Mouse (Mus musculus): ENCODE results near the gene Insig1. TPM values are rescaled to one million over a fixed set of nuclear protein-coding genes. Genes with fewer than 3 reads are reported as not detected.

Gene Insig1
- total RNA-seq, 1 experiment from 2014 or later, result 26.2 TPM

DNA sequence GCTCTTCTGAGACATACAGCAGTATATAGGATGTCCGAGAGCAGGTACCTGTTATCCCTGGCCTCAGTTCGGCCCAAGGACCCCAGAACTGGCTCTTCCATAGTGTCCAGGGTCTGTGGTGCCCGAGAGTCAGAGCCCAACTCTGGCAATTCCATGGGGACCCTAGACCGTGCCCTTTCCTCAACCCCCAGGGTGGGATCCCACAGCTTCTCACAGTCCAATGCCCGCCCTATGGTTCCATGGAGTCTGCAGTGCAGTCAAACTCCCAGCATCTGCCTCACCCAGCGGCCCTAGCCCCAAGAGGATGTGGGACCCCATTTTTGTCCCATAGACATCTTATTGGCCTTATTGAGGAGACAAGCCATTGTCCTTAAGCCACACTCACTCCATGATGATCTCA lies 36.8 kb downstream of the Insig1 start:
- no peak for ATAC-seq (ENCODE audit: extremely low read depth, insufficient number of reproducible peaks, low FRiP score, poor library complexity, severe bottlenecking)

DNA sequence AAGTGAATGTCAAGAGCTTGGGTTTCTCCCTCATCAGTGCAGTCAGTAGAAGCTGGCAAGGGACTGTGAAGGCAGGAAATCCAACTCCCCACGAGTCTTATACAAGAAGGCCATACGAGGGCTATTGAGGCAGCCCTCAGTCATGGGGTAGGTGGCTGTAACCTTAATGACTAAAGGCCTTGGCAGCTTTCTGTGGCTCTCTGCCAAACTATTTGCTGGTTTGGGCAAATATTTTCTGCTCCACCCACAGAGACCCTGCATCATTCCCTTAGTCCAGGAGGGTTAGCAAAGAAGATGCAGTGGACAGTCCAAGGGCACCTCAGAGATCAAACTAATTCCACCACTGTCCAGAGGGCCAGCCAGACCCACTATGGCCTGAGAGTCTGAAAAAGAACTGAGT lies 39.7 kb downstream of the Insig1 start:
- no peak for ATAC-seq (ENCODE audit: extremely low read depth, insufficient number of reproducible peaks, low FRiP score, poor library complexity, severe bottlenecking)

GRCm38 (mm10) chr5:28117251-28117880 lies 46.2 kb downstream of the Insig1 start:
- no peak for ATAC-seq (ENCODE audit: extremely low read depth, insufficient number of reproducible peaks, low FRiP score, poor library complexity, severe bottlenecking)

GRCm38 (mm10) chr5:28117882-28118530 lies 46.8 kb downstream of the Insig1 start:
- no peak for ATAC-seq (ENCODE audit: extremely low read depth, insufficient number of reproducible peaks, low FRiP score, poor library complexity, severe bottlenecking)

DNA sequence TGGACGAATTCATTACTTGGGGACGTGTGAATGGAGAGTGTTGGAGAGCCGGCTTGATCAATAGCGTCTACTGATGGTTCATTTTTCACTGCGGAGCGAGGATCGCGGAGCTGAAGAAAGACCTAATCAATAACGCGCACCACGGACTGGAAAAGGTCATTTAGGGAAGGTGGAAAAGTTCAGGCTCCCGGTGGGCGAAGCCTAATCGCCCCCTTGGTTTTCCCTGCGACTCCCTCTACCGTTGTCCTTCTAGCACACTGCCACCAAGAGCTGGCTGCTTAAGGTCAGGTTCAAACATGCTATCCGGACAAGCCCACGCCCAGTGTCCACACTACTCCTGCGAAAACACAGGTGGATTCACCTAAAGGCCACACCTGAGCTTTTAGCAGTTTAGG lies 47.4 kb downstream of the Insig1 start:
- no peak for ATAC-seq (ENCODE audit: extremely low read depth, insufficient number of reproducible peaks, low FRiP score, poor library complexity, severe bottlenecking)

DNA sequence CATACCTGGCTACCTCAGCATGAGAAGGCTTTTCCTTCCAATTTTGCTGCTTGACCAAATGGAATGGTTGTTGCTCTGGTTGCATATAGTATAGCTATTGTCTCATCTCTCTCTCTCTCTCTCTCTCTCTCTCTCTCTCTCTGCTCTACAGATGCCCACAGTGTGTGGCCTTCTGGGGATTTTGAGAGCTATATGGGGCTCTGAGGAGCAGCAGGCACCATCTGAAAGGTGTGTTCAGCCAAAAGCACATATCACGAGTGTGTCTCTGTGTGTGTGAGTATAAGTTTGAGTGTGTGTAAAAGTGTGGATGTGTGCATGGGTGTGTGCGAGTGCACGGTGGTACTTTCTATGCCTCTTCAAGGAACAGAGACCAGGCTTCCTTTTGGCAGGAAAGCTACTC lies 48.4 kb downstream of the Insig1 start:
- no peak for ATAC-seq (ENCODE audit: extremely low read depth, insufficient number of reproducible peaks, low FRiP score, poor library complexity, severe bottlenecking)

DNA sequence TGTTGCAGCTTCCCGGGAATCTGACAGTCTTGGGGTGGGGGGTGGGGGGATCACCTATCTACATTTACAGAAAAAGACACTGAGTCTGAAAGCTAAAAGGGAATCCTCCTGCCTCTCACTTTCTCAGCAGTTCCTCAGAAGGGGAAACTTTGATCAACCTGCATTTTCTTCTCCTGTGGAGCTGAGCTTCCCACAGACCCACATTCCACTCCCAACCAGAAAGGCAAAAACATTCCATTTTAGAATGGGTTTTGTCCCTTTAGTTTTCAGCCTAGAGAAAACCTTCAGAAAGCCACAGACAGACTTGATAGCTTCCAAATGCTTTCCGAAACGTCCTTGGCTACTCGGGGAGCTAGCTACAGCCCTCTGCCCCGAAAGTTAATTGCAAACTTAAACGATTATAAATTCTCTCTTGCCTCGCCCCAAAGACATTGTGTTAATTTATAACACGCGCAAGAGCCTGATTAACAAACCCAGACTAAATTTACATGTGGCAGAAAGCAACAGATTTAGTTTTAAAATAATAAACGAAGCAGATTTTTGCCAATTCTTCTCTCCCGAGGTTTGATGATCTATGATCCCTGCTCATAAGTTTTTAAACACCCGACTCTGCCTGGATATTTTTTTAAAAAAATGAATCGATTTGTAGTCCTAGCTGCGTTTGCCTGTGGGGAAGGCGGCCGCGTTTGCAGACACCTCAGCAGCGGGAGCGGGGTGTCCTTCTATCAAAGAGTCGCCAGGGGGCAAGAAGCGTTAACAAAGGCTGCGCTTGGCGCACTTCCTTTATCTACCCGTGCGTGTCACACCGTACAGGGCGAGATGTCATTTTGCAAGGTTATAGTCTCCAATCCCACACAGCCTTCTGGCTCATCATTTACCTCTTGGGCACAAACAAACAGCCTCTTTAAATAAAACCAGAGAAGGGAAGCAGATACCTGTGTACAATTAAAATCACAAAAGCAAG lies 51.6 kb downstream of the Insig1 start:
- peak; percentile 69; the same call in 1 of the 2 replicates for ATAC-seq (ENCODE audit: extremely low read depth, insufficient number of reproducible peaks, low FRiP score, poor library complexity, severe bottlenecking)

GRCm38 (mm10) chr5:28123455-28123825 lies 52.3 kb downstream of the Insig1 start:
- no peak for ATAC-seq (ENCODE audit: extremely low read depth, insufficient number of reproducible peaks, low FRiP score, poor library complexity, severe bottlenecking)

- ATAC-seq (ENCODE audit: extremely low read depth, insufficient number of reproducible peaks, low FRiP score, poor library complexity, severe bottlenecking), result no peak
Observed at GRCm38 (mm10) chr5:28124321-28125230, 53.4 kb downstream of the Insig1 start.

Other genes with a start within 250 kb of the Insig1 start
- gene Htr5a, start 229.2 kb upstream of the Insig1 start, total RNA-seq (2017), result not detected in 2 replicates
- gene En2, start 94.3 kb downstream of the Insig1 start, total RNA-seq (2017), result not detected in 2 replicates
- not detected in 2 replicates for gene Cnpy1, start 174.4 kb downstream of the Insig1 start, total RNA-seq (2017)
- gene Rbm33, start 245.8 kb downstream of the Insig1 start, total RNA-seq (2017), result 81.0 and 98.2 TPM in 2 replicates

All from neutrophil, adult 5-6 weeks (primary cell).